Mouse (Mus musculus): ENCODE data around the gene Cdh4.

DNA sequence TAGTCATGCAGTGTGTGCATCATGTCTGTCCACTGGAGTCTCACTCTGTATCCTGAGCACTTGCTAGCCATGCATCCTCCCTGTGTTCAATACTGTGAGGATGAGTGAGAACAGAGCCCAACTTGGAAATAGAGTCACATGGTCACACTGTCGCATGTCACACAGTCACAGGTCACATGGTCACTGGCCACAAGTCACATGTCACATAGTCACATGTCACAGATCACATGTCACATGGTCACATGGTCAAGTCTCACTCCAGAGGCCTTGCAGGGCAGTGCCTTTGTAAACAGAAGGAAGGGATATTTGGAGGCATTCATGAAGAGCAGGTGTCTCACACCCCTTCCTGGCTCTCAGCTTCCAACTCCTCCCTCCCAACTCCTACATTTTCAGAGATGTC is 217.0 kb downstream of the Cdh4 start:
- no peak for TF ChIP-seq CTCF (IDR thresholded peaks at IDR 0.05; ENCODE audit: control insufficient read depth, insufficient read depth, low read length)
- no peak for TF ChIP-seq POLR2A (IDR thresholded peaks at IDR 0.05; ENCODE audit: borderline replicate concordance, control insufficient read depth, low read depth, low read length)
